Mouse (Mus musculus): ENCODE measurements around the gene Coq2. TPM values are rescaled to one million over a fixed set of nuclear protein-coding genes. Genes with fewer than 3 reads are reported as not detected.
A peak's percentile ranks its signal among the peaks of the same experiment; 100 is the strongest.

Coq2 gene
- total and polyA plus RNA-seq, 3 experiments: 21.7 to 47.1 (median 29.5) TPM

DNA sequence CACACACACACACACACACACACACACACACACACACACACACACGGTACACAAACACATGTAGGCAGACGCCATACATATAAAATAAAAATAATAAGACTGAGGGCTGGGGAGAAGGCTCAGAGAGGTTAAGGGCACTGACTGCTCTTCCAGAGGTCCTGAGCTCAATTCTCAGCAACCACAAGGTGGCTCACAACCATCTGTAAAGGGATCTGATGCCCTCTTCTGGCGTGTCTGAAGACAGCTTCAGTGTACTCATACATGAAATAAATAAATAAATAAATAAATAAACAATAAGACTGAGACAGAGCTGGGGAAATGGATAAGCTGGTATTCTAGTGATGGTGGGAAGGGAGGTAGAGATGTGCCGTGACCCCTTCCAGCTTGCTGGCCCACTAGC lies 10.7 kb upstream of the Coq2 start:
- DNase-seq (ENCODE audit: low spot score): no peak
- Histone ChIP-seq H3K4me3 (ENCODE audit: low read depth, low read length) (no peak overlapping the region), H3K4me1 (ENCODE audit: insufficient read depth, low read depth, low read length) (no peaks in the 10 kb centered on the region), H3K9me3 (replicated peaks) (no peaks in the 10 kb centered on the region), H3K36me3 (replicated peaks) (no peaks in the 10 kb centered on the region), H3K27me3 (ENCODE audit: insufficient read depth, low read length) (peaks cover 7% of the 10 kb centered on the region)
- no peak for ATAC-seq (ENCODE audit: extremely low read depth, insufficient number of reproducible peaks, low FRiP score, poor library complexity, severe bottlenecking)
- TF ChIP-seq CTCF (IDR thresholded peaks at IDR 0.05; ENCODE audit: low read depth, low read length) (no peak), GATA2 (IDR thresholded peaks at IDR 0.05; ENCODE audit: borderline replicate concordance, low read depth, low read length) (no peak), GATA1 (IDR thresholded peaks at IDR 0.05; ENCODE audit: borderline replicate concordance, low read length) (no peak), POLR2AphosphoS5 (IDR thresholded peaks at IDR 0.05; ENCODE audit: insufficient replicate concordance, low read depth, low read length) (no peak), TAL1 (conservative IDR thresholded peaks at IDR 0.05; ENCODE audit: low read depth, low read length) (no peak)

GRCm38 (mm10) chr5:100680542-100680933 lies 5.6 kb upstream of the Coq2 start:
- Histone ChIP-seq H3K36me3 (replicated peaks) (no peaks in the 10 kb centered on the region), H3K4me1 (ENCODE audit: insufficient read depth, low read depth, low read length) (no peaks in the 10 kb centered on the region), H3K4me3 (ENCODE audit: low read depth, low read length) (no peak overlapping the region), H3K27me3 (ENCODE audit: insufficient read depth, low read length) (peaks cover 13% of the 10 kb centered on the region), H3K9me3 (replicated peaks) (no peaks in the 10 kb centered on the region)
- DNase-seq (ENCODE audit: low spot score): no peak
- no peak for TF ChIP-seq GATA2 (IDR thresholded peaks at IDR 0.05; ENCODE audit: borderline replicate concordance, low read depth, low read length)
- no peak for ATAC-seq (ENCODE audit: extremely low read depth, insufficient number of reproducible peaks, low FRiP score, poor library complexity, severe bottlenecking)

DNA sequence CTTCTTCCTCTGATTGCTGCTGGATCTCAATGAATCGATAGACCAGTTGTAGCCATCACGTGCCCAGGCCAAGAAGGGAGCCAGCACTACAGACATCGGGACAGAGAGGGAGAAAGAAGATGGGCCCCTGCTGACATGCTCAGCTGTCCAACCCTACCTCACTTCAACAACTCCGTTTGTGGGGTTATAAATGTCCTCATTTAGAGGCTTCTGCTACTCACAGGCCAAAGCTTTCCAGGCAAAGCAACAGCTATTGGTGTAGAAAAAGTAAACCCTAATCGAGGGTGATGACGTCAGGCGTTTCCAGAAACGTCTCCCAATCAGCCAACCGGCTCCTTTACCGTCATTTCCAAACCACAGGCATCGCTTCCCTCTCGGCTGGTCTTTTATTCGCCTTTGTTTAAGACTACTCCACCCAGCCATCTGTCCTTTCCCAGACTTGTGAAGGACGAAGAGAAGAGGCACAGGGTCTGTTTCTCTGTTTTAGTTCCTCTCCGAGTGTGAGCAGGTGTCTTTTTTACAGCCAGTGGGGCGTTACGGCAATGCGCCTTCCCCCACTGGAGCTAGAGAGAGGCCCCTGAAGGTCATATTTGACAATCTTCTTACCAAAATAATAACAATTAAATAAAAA lies 5.1 kb upstream of the Coq2 start:
- no peaks in the 10 kb centered on the region for H3K9me3 ChIP-seq (replicated peaks)
- no peak overlapping the region for H3K4me3 ChIP-seq (ENCODE audit: low read depth, low read length)
- DNase-seq (ENCODE audit: low spot score): no peak
- ATAC-seq (ENCODE audit: extremely low read depth, insufficient number of reproducible peaks, low FRiP score, poor library complexity, severe bottlenecking): no peak
- H3K27me3 ChIP-seq (ENCODE audit: insufficient read depth, low read length): peaks cover 13% of the 10 kb centered on the region
- no peaks in the 10 kb centered on the region for H3K36me3 ChIP-seq (replicated peaks)
- TF ChIP-seq TAL1 (conservative IDR thresholded peaks at IDR 0.05; ENCODE audit: low read depth, low read length) (no peak), GATA2 (IDR thresholded peaks at IDR 0.05; ENCODE audit: borderline replicate concordance, low read depth, low read length) (no peak), GATA1 (IDR thresholded peaks at IDR 0.05; ENCODE audit: borderline replicate concordance, low read length) (no peak), POLR2AphosphoS5 (IDR thresholded peaks at IDR 0.05; ENCODE audit: insufficient replicate concordance, low read depth, low read length) (no peak), CTCF (IDR thresholded peaks at IDR 0.05; ENCODE audit: low read depth, low read length) (no peak)
- H3K4me1 ChIP-seq (ENCODE audit: insufficient read depth, low read depth, low read length): peaks cover 2% of the 10 kb centered on the region

DNA sequence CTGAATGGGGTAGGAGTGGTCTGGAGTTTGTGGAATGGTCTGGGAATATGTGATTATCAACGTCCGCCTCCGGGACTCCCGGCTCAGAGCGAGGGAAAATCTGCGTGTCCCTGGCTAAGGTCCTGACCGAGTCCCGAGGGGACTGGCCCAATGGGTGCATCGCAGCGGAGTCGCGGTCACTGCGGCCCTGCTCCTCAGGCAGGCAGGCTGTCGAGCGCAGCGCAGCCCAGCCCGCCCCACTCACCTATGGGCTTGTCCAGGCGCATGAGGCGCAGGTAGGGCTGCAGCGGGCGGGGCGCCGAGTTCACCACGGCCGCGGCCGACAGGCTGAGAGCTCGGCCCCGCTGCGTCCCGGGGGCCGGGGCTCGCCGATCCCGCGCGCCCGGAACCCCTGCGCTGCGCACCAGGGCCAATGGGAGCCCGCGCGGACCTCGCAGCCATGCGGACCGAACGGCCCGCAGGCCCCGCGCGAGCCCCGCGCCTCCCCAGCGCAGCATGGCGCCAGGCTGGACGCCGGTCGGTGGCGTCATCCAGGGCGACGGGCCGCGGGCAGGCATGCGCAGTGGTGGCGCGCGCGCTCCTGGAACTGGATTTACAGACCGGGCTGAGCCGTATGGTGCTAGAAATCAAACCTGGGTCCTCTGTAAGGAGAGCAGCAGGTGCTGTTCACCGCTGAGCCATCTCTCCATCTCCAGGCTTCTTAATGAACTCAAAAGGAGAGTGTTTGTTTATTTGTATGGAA lies 1.0 kb downstream of the Coq2 start:
- ATAC-seq (ENCODE audit: extremely low read depth, insufficient number of reproducible peaks, low FRiP score, poor library complexity, severe bottlenecking) (peak; percentile 56; the same call in 1 of the 2 replicates), DNase-seq (ENCODE audit: low spot score) (peak; percentile 83)
- Histone ChIP-seq H3K4me3 (ENCODE audit: low read depth, low read length) (peak overlapping the region; percentile 93), H3K36me3 (replicated peaks) (peaks cover 33% of the 10 kb centered on the region), H3K27me3 (ENCODE audit: insufficient read depth, low read length) (no peaks in the 10 kb centered on the region; the same call in 1 of the 2 replicates), H3K4me1 (ENCODE audit: insufficient read depth, low read depth, low read length) (peaks cover 37% of the 10 kb centered on the region), H3K9me3 (replicated peaks) (no peaks in the 10 kb centered on the region)
- TF ChIP-seq POLR2AphosphoS5 (IDR thresholded peaks at IDR 0.05; ENCODE audit: insufficient replicate concordance, low read depth, low read length) (no peak), TAL1 (conservative IDR thresholded peaks at IDR 0.05; ENCODE audit: low read depth, low read length) (no peak), GATA1 (IDR thresholded peaks at IDR 0.05; ENCODE audit: borderline replicate concordance, low read length) (no peak), CTCF (IDR thresholded peaks at IDR 0.05; ENCODE audit: low read depth, low read length) (no peak)

DNA sequence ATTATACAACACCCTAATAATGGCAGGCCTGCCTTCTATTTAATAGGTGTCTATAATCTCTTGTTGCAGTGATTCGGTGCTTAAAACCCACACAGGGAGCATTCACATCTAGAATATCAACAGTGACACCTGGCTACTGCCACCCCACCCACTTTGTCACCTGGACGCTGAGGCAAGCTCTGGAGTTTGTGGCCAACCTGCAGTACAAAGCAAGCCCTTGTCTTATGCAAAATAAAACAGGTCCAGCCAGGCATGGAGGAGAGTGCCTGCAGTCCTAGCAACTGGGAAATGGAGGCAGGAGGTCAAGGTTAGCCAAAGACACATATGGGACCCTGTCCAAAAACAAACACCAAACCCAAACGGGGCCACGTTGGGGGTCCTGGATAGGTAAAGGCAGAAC lies 2.5 kb downstream of the Coq2 start:
- DNase-seq (ENCODE audit: low spot score) (no peak), ATAC-seq (ENCODE audit: extremely low read depth, insufficient number of reproducible peaks, low FRiP score, poor library complexity, severe bottlenecking) (no peak)
- H3K4me1 ChIP-seq (ENCODE audit: insufficient read depth, low read depth, low read length): peaks cover 40% of the 10 kb centered on the region
- TF ChIP-seq GATA1 (IDR thresholded peaks at IDR 0.05; ENCODE audit: borderline replicate concordance, low read length) (no peak), GATA2 (IDR thresholded peaks at IDR 0.05; ENCODE audit: borderline replicate concordance, low read depth, low read length) (no peak), POLR2AphosphoS5 (IDR thresholded peaks at IDR 0.05; ENCODE audit: insufficient replicate concordance, low read depth, low read length) (no peak), TAL1 (conservative IDR thresholded peaks at IDR 0.05; ENCODE audit: low read depth, low read length) (no peak), CTCF (IDR thresholded peaks at IDR 0.05; ENCODE audit: low read depth, low read length) (no peak)
- no peaks in the 10 kb centered on the region for H3K9me3 ChIP-seq (replicated peaks)
- no peak overlapping the region; the same call in 1 of the 2 replicates for H3K4me3 ChIP-seq (ENCODE audit: low read depth, low read length)
- H3K36me3 ChIP-seq (replicated peaks): peaks cover 48% of the 10 kb centered on the region
- no peaks in the 10 kb centered on the region; the same call in 1 of the 2 replicates for H3K27me3 ChIP-seq (ENCODE audit: insufficient read depth, low read length)

DNA sequence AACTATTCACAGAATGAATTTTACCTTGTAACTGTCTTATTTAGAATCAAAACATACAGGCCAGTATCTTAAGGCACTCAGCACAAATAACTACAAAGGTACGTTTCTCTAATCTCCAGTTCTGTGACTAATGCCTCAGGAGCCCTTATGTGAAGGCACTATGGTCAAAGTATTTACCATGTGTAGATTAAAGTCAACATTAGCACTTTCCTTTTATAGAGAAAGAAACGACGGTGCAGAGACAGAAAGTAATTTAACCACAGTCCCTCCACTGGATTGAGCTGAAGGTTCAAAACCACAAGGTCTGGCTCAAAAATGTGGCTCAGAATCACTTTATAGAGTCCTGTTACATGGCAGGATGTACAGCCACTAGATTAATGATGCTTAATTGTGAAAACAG lies 3.0 kb downstream of the Coq2 start:
- H3K27me3 ChIP-seq (ENCODE audit: insufficient read depth, low read length): no peaks in the 10 kb centered on the region; the same call in 1 of the 2 replicates

More for the DNA sequence above, 3.0 kb downstream of the Coq2 start:
- Histone ChIP-seq H3K36me3 (replicated peaks) (peaks cover 53% of the 10 kb centered on the region), H3K4me3 (ENCODE audit: low read depth, low read length) (no peak overlapping the region), H3K9me3 (replicated peaks) (no peaks in the 10 kb centered on the region), H3K4me1 (ENCODE audit: insufficient read depth, low read depth, low read length) (peaks cover 41% of the 10 kb centered on the region)
- TF ChIP-seq POLR2AphosphoS5 (IDR thresholded peaks at IDR 0.05; ENCODE audit: insufficient replicate concordance, low read depth, low read length) (no peak), GATA1 (IDR thresholded peaks at IDR 0.05; ENCODE audit: borderline replicate concordance, low read length) (no peak), CTCF (IDR thresholded peaks at IDR 0.05; ENCODE audit: low read depth, low read length) (no peak), TAL1 (conservative IDR thresholded peaks at IDR 0.05; ENCODE audit: low read depth, low read length) (no peak), GATA2 (IDR thresholded peaks at IDR 0.05; ENCODE audit: borderline replicate concordance, low read depth, low read length) (no peak)
- no peak for ATAC-seq (ENCODE audit: extremely low read depth, insufficient number of reproducible peaks, low FRiP score, poor library complexity, severe bottlenecking)
- DNase-seq (ENCODE audit: low spot score): no peak
